Mouse (Mus musculus): ENCODE results near the gene Pde4d. TPM values are rescaled to one million over a fixed set of nuclear protein-coding genes. Genes with fewer than 3 reads are reported as not detected.

Gene Pde4d
- polyA plus RNA-seq, 1 experiment from 2014 or later, result 16.7 TPM

GRCm38 (mm10) chr13:109706579-109706978, 1256.8 kb downstream of the Pde4d start:
- ATAC-seq (replicated peaks; ENCODE audit: low FRiP score), result no peak
- Histone ChIP-seq H3K4me2 (no peak overlapping the region), H3K9me3 (replicated peaks) (no peaks in the 10 kb centered on the region), H3K9ac (no peak overlapping the region), H3K27ac (no peak overlapping the region), H3K4me1 (no peaks in the 10 kb centered on the region), H3K27me3 (no peaks in the 10 kb centered on the region), H3K4me3 (replicated peaks) (no peak overlapping the region), H3K36me3 (no peaks in the 10 kb centered on the region)
- WGBS, result 89% methylated on average over 5 of the region's 5 CpGs

- Histone ChIP-seq H3K9me3 (replicated peaks) (no peaks in the 10 kb centered on the region), H3K27me3 (no peaks in the 10 kb centered on the region), H3K4me3 (replicated peaks) (no peak overlapping the region), H3K27ac (no peak overlapping the region), H3K9ac (no peak overlapping the region), H3K36me3 (no peaks in the 10 kb centered on the region), H3K4me1 (no peaks in the 10 kb centered on the region), H3K4me2 (no peak overlapping the region)
- 98% methylated on average over 4 of the region's 4 CpGs for WGBS
- no peak for ATAC-seq (replicated peaks; ENCODE audit: low FRiP score)
Measured at GRCm38 (mm10) chr13:109707154-109707553, 1257.4 kb downstream of the Pde4d start.

- 74% methylated on average over 2 of the region's 2 CpGs for WGBS
- ATAC-seq (replicated peaks; ENCODE audit: low FRiP score), result no peak
- H3K4me1 ChIP-seq, result no peaks in the 10 kb centered on the region
- no peaks in the 10 kb centered on the region for H3K9me3 ChIP-seq (replicated peaks)
- no peaks in the 10 kb centered on the region for H3K27me3 ChIP-seq
- no peak overlapping the region for H3K4me3 ChIP-seq (replicated peaks)
- no peak overlapping the region for H3K4me2 ChIP-seq
- no peaks in the 10 kb centered on the region for H3K36me3 ChIP-seq
- no peak overlapping the region for H3K27ac ChIP-seq
- H3K9ac ChIP-seq, result no peak overlapping the region
Measured at GRCm38 (mm10) chr13:109708326-109708725, 1258.6 kb downstream of the Pde4d start.

- H3K27me3 ChIP-seq, result no peaks in the 10 kb centered on the region
- H3K4me3 ChIP-seq (replicated peaks), result no peak overlapping the region
- no peak overlapping the region for H3K27ac ChIP-seq
- no peaks in the 10 kb centered on the region for H3K9me3 ChIP-seq (replicated peaks)
- WGBS, result 86% methylated on average over 2 of the region's 2 CpGs
- H3K36me3 ChIP-seq, result no peaks in the 10 kb centered on the region
- no peak for ATAC-seq (replicated peaks; ENCODE audit: low FRiP score)
- no peak overlapping the region for H3K4me2 ChIP-seq
- H3K4me1 ChIP-seq, result no peaks in the 10 kb centered on the region
- no peak overlapping the region for H3K9ac ChIP-seq
Measured at GRCm38 (mm10) chr13:109714581-109714980, 1264.8 kb downstream of the Pde4d start.

GRCm38 (mm10) chr13:109715321-109715720, 1265.6 kb downstream of the Pde4d start:
- no peaks in the 10 kb centered on the region for H3K27me3 ChIP-seq
- H3K9me3 ChIP-seq (replicated peaks), result no peaks in the 10 kb centered on the region
- WGBS, result 55% methylated on average over 1 of the region's 1 CpGs
- no peaks in the 10 kb centered on the region for H3K36me3 ChIP-seq
- ATAC-seq (replicated peaks; ENCODE audit: low FRiP score), result no peak
- no peak overlapping the region for H3K9ac ChIP-seq
- no peak overlapping the region for H3K4me2 ChIP-seq
- no peak overlapping the region for H3K27ac ChIP-seq
- H3K4me3 ChIP-seq (replicated peaks), result no peak overlapping the region
- H3K4me1 ChIP-seq, result no peaks in the 10 kb centered on the region

GRCm38 (mm10) chr13:109720127-109720713, 1270.5 kb downstream of the Pde4d start:
- no peak for ATAC-seq (replicated peaks; ENCODE audit: low FRiP score)

GRCm38 (mm10) chr13:109722237-109723119, 1272.7 kb downstream of the Pde4d start:
- Histone ChIP-seq H3K4me3 (replicated peaks) (no peak overlapping the region), H3K4me2 (no peak overlapping the region), H3K4me1 (no peaks in the 10 kb centered on the region), H3K27ac (no peak overlapping the region), H3K36me3 (no peaks in the 10 kb centered on the region), H3K9ac (no peak overlapping the region), H3K9me3 (replicated peaks) (no peaks in the 10 kb centered on the region), H3K27me3 (no peaks in the 10 kb centered on the region)
- WGBS, result 76% methylated on average over 6 of the region's 6 CpGs
- ATAC-seq (replicated peaks; ENCODE audit: low FRiP score), result no peak

More at GRCm38 (mm10) chr13:109720127-109720713, 1270.5 kb downstream of the Pde4d start:
- Histone ChIP-seq H3K27me3 (no peaks in the 10 kb centered on the region), H3K9me3 (replicated peaks) (no peaks in the 10 kb centered on the region), H3K4me2 (no peak overlapping the region), H3K27ac (no peak overlapping the region), H3K4me3 (replicated peaks) (no peak overlapping the region), H3K36me3 (no peaks in the 10 kb centered on the region), H3K9ac (no peak overlapping the region), H3K4me1 (no peaks in the 10 kb centered on the region)
- 82% methylated on average over 2 of the region's 2 CpGs for WGBS

- no peaks in the 10 kb centered on the region for H3K27me3 ChIP-seq
- H3K27ac ChIP-seq, result no peak overlapping the region
- no peaks in the 10 kb centered on the region for H3K36me3 ChIP-seq
- no peaks in the 10 kb centered on the region for H3K9me3 ChIP-seq (replicated peaks)
- H3K4me2 ChIP-seq, result no peak overlapping the region
- no peak overlapping the region for H3K4me3 ChIP-seq (replicated peaks)
- 82% methylated on average over 5 of the region's 5 CpGs for WGBS
- no peak overlapping the region for H3K9ac ChIP-seq
- no peak for ATAC-seq (replicated peaks; ENCODE audit: low FRiP score)
- no peaks in the 10 kb centered on the region for H3K4me1 ChIP-seq
Measured at GRCm38 (mm10) chr13:109727346-109727745, 1277.6 kb downstream of the Pde4d start.

- Histone ChIP-seq H3K9ac (no peak overlapping the region), H3K4me3 (replicated peaks) (no peak overlapping the region), H3K4me1 (no peaks in the 10 kb centered on the region), H3K36me3 (no peaks in the 10 kb centered on the region), H3K4me2 (no peak overlapping the region), H3K27me3 (no peaks in the 10 kb centered on the region), H3K27ac (no peak overlapping the region), H3K9me3 (replicated peaks) (no peaks in the 10 kb centered on the region)
- 82% methylated on average over 4 of the region's 4 CpGs for WGBS
- no peak for ATAC-seq (replicated peaks; ENCODE audit: low FRiP score)
Measured at GRCm38 (mm10) chr13:109729612-109730011, 1279.9 kb downstream of the Pde4d start.

- H3K36me3 ChIP-seq, result no peaks in the 10 kb centered on the region
- no peaks in the 10 kb centered on the region for H3K4me1 ChIP-seq
- H3K4me2 ChIP-seq, result no peak overlapping the region
- ATAC-seq (replicated peaks; ENCODE audit: low FRiP score), result no peak
- H3K27ac ChIP-seq, result no peak overlapping the region
- H3K4me3 ChIP-seq (replicated peaks), result no peak overlapping the region
- H3K9ac ChIP-seq, result no peak overlapping the region
- H3K9me3 ChIP-seq (replicated peaks), result no peaks in the 10 kb centered on the region
- 75% methylated on average over 5 of the region's 5 CpGs for WGBS
- H3K27me3 ChIP-seq, result no peaks in the 10 kb centered on the region
Measured at GRCm38 (mm10) chr13:109732655-109733376, 1283.1 kb downstream of the Pde4d start.

GRCm38 (mm10) chr13:109736290-109737078, 1286.7 kb downstream of the Pde4d start:
- no peaks in the 10 kb centered on the region for H3K27me3 ChIP-seq
- H3K4me2 ChIP-seq, result no peak overlapping the region
- H3K27ac ChIP-seq, result no peak overlapping the region
- H3K9ac ChIP-seq, result no peak overlapping the region
- no peaks in the 10 kb centered on the region for H3K36me3 ChIP-seq
- no peaks in the 10 kb centered on the region for H3K4me1 ChIP-seq
- ATAC-seq (replicated peaks; ENCODE audit: low FRiP score), result no peak
- no peak overlapping the region for H3K4me3 ChIP-seq (replicated peaks)
- H3K9me3 ChIP-seq (replicated peaks), result no peaks in the 10 kb centered on the region
- 46% methylated on average over 8 of the region's 8 CpGs for WGBS
